8 mouse cellular contexts compared by ENCODE assay signal in genomic region chr2:32647366-32647765, GRCm38 (mm10). TPM values are rescaled to one million over a fixed set of nuclear protein-coding genes. Genes with fewer than 3 reads are reported as not detected.
DNase-seq lines count a peak whose midpoint lies in the region; ATAC-seq and TF ChIP-seq lines count a peak whose summit lies in the region.

No protein-coding gene starts in this region.

- peak overlapping the region; percentile 23 for H3K4me2 ChIP-seq in kidney, embryonic 14.5 days (replicated peaks; ENCODE audit: low read depth, low read length)
- no peak overlapping the region for H3K4me2 ChIP-seq in hindbrain, embryonic 11.5 days (replicated peaks; ENCODE audit: low read depth, low read length)
- peak overlapping the region; percentile 74 for H3K4me2 ChIP-seq in liver, postnatal 0 days (ENCODE audit: low read depth, low read length)

- H3K4me3 ChIP-seq in kidney, embryonic 14.5 days (ENCODE audit: low read length), result peak overlapping the region; percentile 34
- peak overlapping the region; percentile 95 for H3K4me3 ChIP-seq in brown adipose tissue, adult 24 weeks (ENCODE audit: insufficient read depth, low read depth, low read length)
- 0 out of 2 replicates have a peak overlapping the region, but pooled peaks have one; percentile 6 for H3K4me3 ChIP-seq in hindbrain, embryonic 11.5 days (ENCODE audit: low read depth, low read length)
- H3K4me3 ChIP-seq in liver, postnatal 0 days (ENCODE audit: low read depth, low read length), result peak overlapping the region; percentile 46

- no peaks in the 10 kb centered on the region for H3K9me3 ChIP-seq in kidney, embryonic 14.5 days (ENCODE audit: control insufficient read depth, low read length)
- H3K9me3 ChIP-seq in hindbrain, embryonic 11.5 days (ENCODE audit: control insufficient read depth, low read length), result no peaks in the 10 kb centered on the region
- H3K9me3 ChIP-seq in liver, postnatal 0 days (ENCODE audit: low read length), result no peaks in the 10 kb centered on the region

- TF ChIP-seq CTCF in liver, postnatal 0 days (IDR thresholded peaks at IDR 0.05; ENCODE audit: low read depth), result no peak

- H3K27ac ChIP-seq in kidney, embryonic 14.5 days (ENCODE audit: low read depth, low read length), result no peak overlapping the region
- H3K27ac ChIP-seq in brown adipose tissue, adult 24 weeks (replicated peaks; ENCODE audit: low read depth, low read length), result peak overlapping the region; percentile 100
- H3K27ac ChIP-seq in hindbrain, embryonic 11.5 days (ENCODE audit: low read depth, low read length), result no peak overlapping the region
- H3K27ac ChIP-seq in liver, postnatal 0 days (ENCODE audit: low read depth), result peak overlapping the region; percentile 72

- peaks cover 6% of the 10 kb centered on the region; the same call in 1 of the 2 replicates for H3K4me1 ChIP-seq in kidney, embryonic 14.5 days (ENCODE audit: control insufficient read depth, insufficient read depth, low read length)
- H3K4me1 ChIP-seq in brown adipose tissue, adult 24 weeks (ENCODE audit: control insufficient read depth, insufficient read depth, insufficient read length, low read length), result peaks cover 28% of the 10 kb centered on the region
- H3K4me1 ChIP-seq in hindbrain, embryonic 11.5 days (replicated peaks; ENCODE audit: control insufficient read depth, insufficient read depth, low read length), result no peaks in the 10 kb centered on the region
- H3K4me1 ChIP-seq in liver, postnatal 0 days (ENCODE audit: insufficient read depth), result peaks cover 22% of the 10 kb centered on the region

- no peaks in the 10 kb centered on the region for H3K27me3 ChIP-seq in kidney, embryonic 14.5 days (ENCODE audit: control insufficient read depth, insufficient read depth, low read length)
- H3K27me3 ChIP-seq in hindbrain, embryonic 11.5 days (ENCODE audit: control insufficient read depth, insufficient read depth, low read length), result no peaks in the 10 kb centered on the region
- H3K27me3 ChIP-seq in liver, postnatal 0 days (ENCODE audit: insufficient read depth, low read length), result no peaks in the 10 kb centered on the region

- 89% methylated on average over 7 of the region's 7 CpGs for WGBS in kidney, embryonic 14.5 days
- WGBS in hindbrain, embryonic 11.5 days, result 91% methylated on average over 7 of the region's 7 CpGs
- WGBS in liver, postnatal 0 days (ENCODE audit: insufficient replicate concordance), result 58% methylated on average over 7 of the region's 7 CpGs

- H3K36me3 ChIP-seq in kidney, embryonic 14.5 days (ENCODE audit: control insufficient read depth, insufficient read depth, low read length), result no peaks in the 10 kb centered on the region
- no peaks in the 10 kb centered on the region for H3K36me3 ChIP-seq in hindbrain, embryonic 11.5 days (ENCODE audit: control insufficient read depth, insufficient read depth, low read length)
- H3K36me3 ChIP-seq in liver, postnatal 0 days (replicated peaks; ENCODE audit: insufficient read depth, low read length), result no peaks in the 10 kb centered on the region

- no peak for ATAC-seq in kidney, embryonic 14.5 days (ENCODE audit: low FRiP score, low TSS enrichment)
- no peak for ATAC-seq in hindbrain, embryonic 11.5 days (ENCODE audit: low FRiP score)
- no peak for ATAC-seq in liver, postnatal 0 days
- no peak for ATAC-seq in megakaryocyte progenitor cell, adult 5-6 weeks (replicated peaks; ENCODE audit: poor library complexity)

- no peak for TF ChIP-seq EP300 in liver, postnatal 0 days (IDR thresholded peaks at IDR 0.05; ENCODE audit: low read depth)

- H3K9ac ChIP-seq in kidney, embryonic 14.5 days (ENCODE audit: low read depth, low read length), result peak overlapping the region; percentile 58; the same call in 1 of the 2 replicates
- H3K9ac ChIP-seq in hindbrain, embryonic 11.5 days (ENCODE audit: low read depth, low read length), result no peak overlapping the region
- peak overlapping the region; percentile 70 for H3K9ac ChIP-seq in liver, postnatal 0 days (replicated peaks)

- DNase-seq in kidney, adult 8-10 months, result no peak
- no peak for DNase-seq in hindbrain, embryonic 11.5 days (ENCODE audit: low spot score)
- DNase-seq in liver, postnatal 0 days, result no peak
- no peak for DNase-seq in thymus, postnatal 36 days
- DNase-seq in frontal cortex, adult 2 months (ENCODE audit: extremely low spot score in 1 of 2, low spot score in 1 of 2), result no peak

RNA-seq across cellular contexts. Expression of gene Eng, which starts 1.0 kb away (rescaled TPM):
- polyA plus RNA-seq in kidney, embryonic 14.5 days (2014; fragmentation: Nextera tagmentation; extraction: Ambion mirVana), result 34.1 and 55.9 TPM in 2 replicates
- polyA plus RNA-seq in brown adipose tissue, adult 24 weeks (2012; ENCODE audit: insufficient read depth, insufficient read length, missing spikeins), result 22.4 and 28.7 TPM in 2 replicates
- polyA plus RNA-seq in hindbrain, embryonic 11.5 days (2014; fragmentation: Nextera tagmentation; extraction: Ambion mirVana), result 18.1 and 23.1 TPM in 2 replicates
- polyA plus RNA-seq in liver, postnatal 0 days (2015; fragmentation: Nextera tagmentation; extraction: Ambion mirVana), result 29.9 and 30.2 TPM in 2 replicates
- 14.7 and 15.5 TPM in 2 replicates for total RNA-seq in megakaryocyte progenitor cell, adult 5-6 weeks (2015)
- total RNA-seq in megakaryocyte progenitor cell, adult 5-6 weeks (2017), result 6.9 and 8.5 TPM in 2 replicates
- polyA plus RNA-seq in frontal cortex, adult 2 months (2012; rRNA removed), result 34.7 and 37.7 TPM in 2 replicates

RNA-seq across cellular contexts. Expression of gene Ak1, which starts 25.8 kb away (rescaled TPM):
- 22.1 and 25.5 TPM in 2 replicates for polyA plus RNA-seq in kidney, embryonic 14.5 days (2014; fragmentation: Nextera tagmentation; extraction: Ambion mirVana)
- polyA plus RNA-seq in brown adipose tissue, adult 24 weeks (2012; ENCODE audit: insufficient read depth, insufficient read length, missing spikeins), result 87.5 and 109 TPM in 2 replicates
- 23.4 and 23.9 TPM in 2 replicates for polyA plus RNA-seq in hindbrain, embryonic 11.5 days (2014; fragmentation: Nextera tagmentation; extraction: Ambion mirVana)
- 1.3 and 5.9 TPM in 2 replicates for polyA plus RNA-seq in liver, postnatal 0 days (2015; fragmentation: Nextera tagmentation; extraction: Ambion mirVana)
- total RNA-seq in megakaryocyte progenitor cell, adult 5-6 weeks (2015), result 0.12 and 1.8 TPM in 2 replicates
- total RNA-seq in megakaryocyte progenitor cell, adult 5-6 weeks (2017), result 0.12 and 0.14 TPM in 2 replicates
- polyA plus RNA-seq in frontal cortex, adult 2 months (2012; rRNA removed), result 151 and 154 TPM in 2 replicates

RNA-seq across cellular contexts. Expression of gene St6galnac6, which starts 47.9 kb away (rescaled TPM):
- 7.0 and 8.7 TPM in 2 replicates for polyA plus RNA-seq in kidney, embryonic 14.5 days (2014; fragmentation: Nextera tagmentation; extraction: Ambion mirVana)
- polyA plus RNA-seq in brown adipose tissue, adult 24 weeks (2012; ENCODE audit: insufficient read depth, insufficient read length, missing spikeins), result 79.5 and 87.3 TPM in 2 replicates
- 3.2 and 5.0 TPM in 2 replicates for polyA plus RNA-seq in hindbrain, embryonic 11.5 days (2014; fragmentation: Nextera tagmentation; extraction: Ambion mirVana)
- 14.0 and 15.9 TPM in 2 replicates for polyA plus RNA-seq in liver, postnatal 0 days (2015; fragmentation: Nextera tagmentation; extraction: Ambion mirVana)
- 7.9 and 9.4 TPM in 2 replicates for total RNA-seq in megakaryocyte progenitor cell, adult 5-6 weeks (2015)
- 19.0 and 24.4 TPM in 2 replicates for total RNA-seq in megakaryocyte progenitor cell, adult 5-6 weeks (2017)
- polyA plus RNA-seq in frontal cortex, adult 2 months (2012; rRNA removed), result 98.8 and 112 TPM in 2 replicates

RNA-seq across cellular contexts. Expression of gene Fpgs, which starts 56.6 kb away (rescaled TPM):
- polyA plus RNA-seq in kidney, embryonic 14.5 days (2014; fragmentation: Nextera tagmentation; extraction: Ambion mirVana), result 27.1 and 33.2 TPM in 2 replicates
- polyA plus RNA-seq in brown adipose tissue, adult 24 weeks (2012; ENCODE audit: insufficient read depth, insufficient read length, missing spikeins), result 2.8 and 2.9 TPM in 2 replicates
- 11.2 and 13.6 TPM in 2 replicates for polyA plus RNA-seq in hindbrain, embryonic 11.5 days (2014; fragmentation: Nextera tagmentation; extraction: Ambion mirVana)
- 85.3 and 95.9 TPM in 2 replicates for polyA plus RNA-seq in liver, postnatal 0 days (2015; fragmentation: Nextera tagmentation; extraction: Ambion mirVana)
- total RNA-seq in megakaryocyte progenitor cell, adult 5-6 weeks (2015), result 18.0 and 19.1 TPM in 2 replicates
- 20.7 and 27.4 TPM in 2 replicates for total RNA-seq in megakaryocyte progenitor cell, adult 5-6 weeks (2017)
- 16.8 and 24.8 TPM in 2 replicates for polyA plus RNA-seq in frontal cortex, adult 2 months (2012; rRNA removed)

Comparison
In these comparisons a context has a peak if more than half of its experiments do, and no peak if none do; other contexts are left out.
1. H3K27ac ChIP-seq: peak in brown adipose tissue, adult 24 weeks (single experiment) and liver, postnatal 0 days (single experiment); none in kidney, embryonic 14.5 days (single experiment) and hindbrain, embryonic 11.5 days (single experiment).
2. H3K4me3 ChIP-seq: peak in every context shown above with its lines; median percentile 95 in brown adipose tissue, adult 24 weeks; 46 in liver, postnatal 0 days; 34 in kidney, embryonic 14.5 days; 6 in hindbrain, embryonic 11.5 days.